Mouse (Mus musculus): Measurements from ENCODE around the gene Tle3. TPM values are rescaled to one million over a fixed set of nuclear protein-coding genes. Genes with fewer than 3 reads are reported as not detected.

Tle3 gene
- polyA plus RNA-seq, 1 experiment from 2014 or later = 18.6 TPM

DNA sequence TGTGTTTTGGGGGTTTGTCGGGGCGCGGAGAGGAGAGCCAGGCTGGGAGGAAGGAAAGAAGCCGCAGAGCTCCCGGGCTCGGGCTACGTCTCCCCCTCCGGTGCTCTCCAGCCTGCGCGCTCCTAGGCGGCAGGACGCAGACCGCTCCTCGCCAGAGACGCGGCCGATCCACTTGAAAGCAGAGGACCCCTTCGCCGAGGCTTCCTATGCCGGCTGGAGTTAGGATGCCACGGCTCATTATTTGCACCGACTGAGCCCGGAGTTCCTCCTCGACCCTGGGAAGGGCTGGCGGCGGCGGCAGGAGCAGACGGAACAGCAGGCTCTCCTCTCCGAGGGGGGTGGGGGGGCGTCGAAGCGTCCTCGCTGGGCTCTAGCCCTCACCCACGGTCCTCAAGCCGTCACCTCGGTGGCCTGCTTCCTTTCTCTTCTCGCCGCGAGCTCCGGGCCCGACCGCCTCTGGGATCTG is 377 bp downstream of the Tle3 start:
- H3K27me3 ChIP-seq (replicated peaks) = no peaks in the 10 kb centered on the region
- WGBS = 0% methylated on average over 41 of the region's 42 CpGs
- ATAC-seq = peak; percentile 23
- H3K9ac ChIP-seq = peak overlapping the region; percentile 93
- no peaks in the 10 kb centered on the region for H3K36me3 ChIP-seq
- no peaks in the 10 kb centered on the region for H3K9me3 ChIP-seq
- peak overlapping the region; percentile 93 for H3K4me2 ChIP-seq (replicated peaks)
- H3K27ac ChIP-seq = peak overlapping the region; percentile 94
- peaks cover 64% of the 10 kb centered on the region for H3K4me1 ChIP-seq (replicated peaks)
- H3K4me3 ChIP-seq (replicated peaks) = peak overlapping the region; percentile 88

DNA sequence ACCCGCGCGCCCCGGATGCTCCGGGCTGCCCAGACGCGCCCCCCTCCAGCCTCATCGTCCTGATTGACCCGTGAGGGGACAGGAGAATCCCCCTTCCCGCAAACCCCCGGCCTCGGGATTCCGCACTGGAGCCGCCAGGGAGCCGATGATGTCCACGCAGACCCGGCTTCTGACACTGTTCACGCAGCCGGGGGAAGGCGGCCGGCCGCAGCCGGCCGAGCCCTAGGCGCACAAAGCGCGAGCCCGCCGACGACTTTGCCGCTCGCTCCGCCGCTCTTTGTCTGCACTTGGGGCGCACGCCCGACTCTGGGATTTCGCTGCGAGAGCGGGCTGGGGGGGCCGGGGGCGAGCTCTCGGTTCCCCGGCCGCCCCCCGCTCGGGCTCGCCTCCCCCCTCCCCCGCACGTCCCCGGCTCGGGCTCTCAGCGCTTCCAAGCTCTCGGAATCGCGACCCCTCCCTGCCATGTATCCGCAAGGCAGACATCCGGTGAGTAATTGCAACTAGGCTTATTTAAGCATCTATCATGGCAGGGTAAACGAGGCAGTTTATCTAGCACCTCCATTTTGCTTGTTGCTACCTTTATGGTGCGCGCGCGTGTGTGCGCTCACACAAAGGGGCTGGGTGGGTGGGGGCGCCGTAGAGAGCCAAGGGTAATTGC is 939 bp downstream of the Tle3 start:
- H3K4me1 ChIP-seq (replicated peaks) = peaks cover 64% of the 10 kb centered on the region
- peak overlapping the region; percentile 88 for H3K4me3 ChIP-seq (replicated peaks)
- peak overlapping the region; percentile 94 for H3K27ac ChIP-seq
- WGBS = under 1% methylated on average over 63 of the region's 66 CpGs
- ATAC-seq = no peak
- peak overlapping the region; percentile 93 for H3K9ac ChIP-seq
- H3K4me2 ChIP-seq (replicated peaks) = peak overlapping the region; percentile 93
- no peaks in the 10 kb centered on the region for H3K9me3 ChIP-seq
- H3K27me3 ChIP-seq (replicated peaks) = no peaks in the 10 kb centered on the region
- H3K36me3 ChIP-seq = no peaks in the 10 kb centered on the region

DNA sequence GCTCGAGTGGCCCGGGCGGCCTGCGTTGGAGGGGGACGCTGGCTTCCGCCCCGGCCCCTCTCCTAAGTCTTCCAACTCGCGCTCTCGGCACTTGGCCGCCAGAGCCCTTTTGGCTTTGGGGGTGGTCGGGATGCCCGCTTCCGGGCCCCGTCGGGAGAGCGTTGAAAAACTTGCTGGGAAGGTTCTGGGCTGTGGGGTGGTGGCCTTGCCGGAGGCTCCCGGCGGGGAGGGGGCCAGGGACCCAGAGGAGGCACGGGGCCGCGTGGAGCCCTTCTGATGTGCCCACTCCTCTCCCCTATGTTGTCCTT is 1.4 kb downstream of the Tle3 start:
- Histone ChIP-seq H3K9me3 (no peaks in the 10 kb centered on the region), H3K9ac (peak overlapping the region; percentile 93), H3K27me3 (replicated peaks) (no peaks in the 10 kb centered on the region), H3K4me3 (replicated peaks) (peak overlapping the region; percentile 88), H3K4me1 (replicated peaks) (peaks cover 65% of the 10 kb centered on the region), H3K27ac (peak overlapping the region; percentile 94), H3K4me2 (replicated peaks) (peak overlapping the region; percentile 93), H3K36me3 (no peaks in the 10 kb centered on the region)
- no peak for ATAC-seq
- WGBS = 0% methylated on average over 23 of the region's 23 CpGs

DNA sequence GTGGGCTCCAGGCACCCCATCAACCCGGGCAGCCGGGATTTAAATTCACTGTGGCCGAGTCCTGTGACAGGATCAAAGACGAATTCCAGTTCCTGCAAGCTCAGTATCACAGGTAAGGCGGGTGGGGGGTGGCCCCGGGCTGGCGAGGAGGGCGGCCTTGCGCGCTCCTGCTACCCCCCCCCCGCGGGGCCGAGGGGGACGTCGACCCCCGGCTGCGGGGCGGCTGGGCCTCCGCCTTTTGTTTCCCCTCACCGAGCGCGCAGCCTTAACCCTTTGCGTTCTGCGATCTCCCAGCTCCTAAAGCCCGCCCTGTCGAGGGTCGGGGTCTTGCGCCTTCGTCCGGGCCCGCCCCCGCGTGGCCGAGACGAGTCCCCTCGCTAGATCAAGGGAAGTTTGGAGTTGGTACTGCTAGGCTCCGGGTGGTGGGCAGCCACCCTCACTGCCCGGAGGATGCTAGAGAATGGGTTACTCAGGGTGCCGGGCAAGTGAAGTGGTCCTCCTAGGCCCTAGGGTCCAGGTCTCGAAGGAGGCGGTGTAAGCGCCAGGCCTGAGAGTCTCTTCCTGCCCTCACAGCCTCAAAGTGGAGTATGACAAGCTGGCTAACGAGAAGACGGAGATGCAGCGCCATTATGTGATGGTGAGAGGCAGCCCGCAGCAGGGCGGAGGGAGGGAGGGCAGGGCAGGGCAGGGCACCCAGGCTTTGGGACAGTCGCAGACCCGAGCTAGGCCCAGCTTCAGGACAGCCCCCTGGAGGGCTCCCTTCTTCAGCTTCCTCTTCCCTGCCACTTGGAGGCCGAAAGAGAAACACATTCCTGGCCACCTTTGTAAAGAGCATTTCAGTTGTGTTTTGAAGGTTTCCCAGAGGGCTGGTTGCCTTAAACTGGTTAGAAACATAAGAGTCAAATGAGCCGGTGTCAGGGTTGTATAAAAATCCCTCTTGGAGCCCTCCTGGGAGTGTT is 2.1 kb downstream of the Tle3 start:
- Histone ChIP-seq H3K9ac (peak overlapping the region; percentile 93), H3K4me1 (replicated peaks) (peaks cover 67% of the 10 kb centered on the region), H3K36me3 (peaks cover 3% of the 10 kb centered on the region; the same call in 1 of the 2 replicates), H3K4me2 (replicated peaks) (peak overlapping the region; percentile 93), H3K27ac (peak overlapping the region; percentile 94), H3K4me3 (replicated peaks) (peak overlapping the region; percentile 88), H3K27me3 (replicated peaks) (no peaks in the 10 kb centered on the region), H3K9me3 (no peaks in the 10 kb centered on the region)
- 1% methylated on average over 51 of the region's 51 CpGs for WGBS
- ATAC-seq = no peak

DNA sequence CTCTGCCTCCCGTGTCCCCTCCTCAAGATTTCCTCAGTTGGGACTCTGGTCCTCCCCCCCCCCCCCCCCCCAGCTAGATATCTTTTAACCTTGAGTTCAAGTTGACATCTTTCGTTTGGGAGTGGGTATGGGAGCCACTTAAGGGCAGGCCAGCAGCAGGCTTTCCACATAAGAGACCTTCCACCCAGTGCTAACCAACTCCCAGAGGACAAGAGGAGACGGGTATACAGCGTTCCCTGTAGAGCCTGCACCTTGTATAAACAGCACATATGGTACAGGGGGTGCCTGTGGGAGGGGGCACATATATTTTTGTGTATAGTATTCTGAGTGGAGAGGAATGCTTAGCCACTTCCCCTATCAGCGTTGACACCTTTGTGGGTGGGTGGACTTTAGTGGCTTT is 2.8 kb downstream of the Tle3 start:
- 25% methylated on average over 5 of the region's 5 CpGs for WGBS
- no peaks in the 10 kb centered on the region for H3K9me3 ChIP-seq
- peak overlapping the region; percentile 93; the same call in 1 of the 2 replicates for H3K9ac ChIP-seq
- peaks cover 67% of the 10 kb centered on the region for H3K4me1 ChIP-seq (replicated peaks)
- no peaks in the 10 kb centered on the region for H3K27me3 ChIP-seq (replicated peaks)
- H3K27ac ChIP-seq = no peak overlapping the region
- peak overlapping the region; percentile 93 for H3K4me2 ChIP-seq (replicated peaks)
- peak overlapping the region; percentile 88 for H3K4me3 ChIP-seq (replicated peaks)
- peaks cover 3% of the 10 kb centered on the region; the same call in 1 of the 2 replicates for H3K36me3 ChIP-seq
- no peak for ATAC-seq

DNA sequence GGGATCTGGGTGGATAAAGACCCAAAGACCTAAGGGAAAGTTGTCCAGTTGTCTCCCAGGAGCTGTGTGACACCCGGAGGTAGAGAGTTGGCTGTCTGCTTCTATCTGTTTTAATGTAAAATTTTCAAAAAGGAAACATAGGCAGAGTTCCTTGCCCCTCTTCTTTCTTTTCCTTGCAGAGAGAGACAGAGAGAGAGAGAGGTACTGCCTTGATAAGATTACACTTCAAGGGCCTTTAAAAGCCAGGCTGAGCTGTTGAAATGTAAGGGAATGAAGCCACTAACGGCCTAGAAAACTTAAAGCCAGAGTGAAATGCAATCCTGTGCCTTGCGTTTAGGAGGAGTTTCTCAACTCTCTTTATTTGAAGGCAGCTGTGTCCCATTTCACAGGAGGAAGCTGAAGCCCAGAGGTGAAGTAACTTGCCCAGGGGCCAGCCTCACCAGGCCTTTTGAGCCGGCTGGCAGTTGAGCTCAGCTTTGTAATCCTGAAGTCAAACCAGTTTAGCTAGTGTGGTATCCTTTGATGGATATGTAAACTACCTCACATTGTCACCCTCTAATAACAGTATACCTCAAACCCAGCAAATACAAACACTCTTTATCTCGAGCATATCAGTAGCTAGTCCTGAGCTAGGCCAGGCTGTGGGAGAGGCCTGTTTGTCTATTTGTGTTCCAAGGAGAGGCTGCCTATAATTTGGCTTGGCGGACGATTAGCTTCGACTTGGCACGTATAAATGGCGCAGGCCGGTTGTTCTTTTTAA is 3.8 kb downstream of the Tle3 start:
- Histone ChIP-seq H3K4me1 (replicated peaks) (peaks cover 74% of the 10 kb centered on the region), H3K4me2 (replicated peaks) (peak overlapping the region; percentile 38), H3K27me3 (replicated peaks) (no peaks in the 10 kb centered on the region), H3K36me3 (peaks cover 3% of the 10 kb centered on the region; the same call in 1 of the 2 replicates), H3K27ac (no peak overlapping the region), H3K4me3 (replicated peaks) (no peak overlapping the region), H3K9me3 (no peaks in the 10 kb centered on the region), H3K9ac (no peak overlapping the region)
- 45% methylated on average over 11 of the region's 11 CpGs for WGBS
- ATAC-seq = no peak

DNA sequence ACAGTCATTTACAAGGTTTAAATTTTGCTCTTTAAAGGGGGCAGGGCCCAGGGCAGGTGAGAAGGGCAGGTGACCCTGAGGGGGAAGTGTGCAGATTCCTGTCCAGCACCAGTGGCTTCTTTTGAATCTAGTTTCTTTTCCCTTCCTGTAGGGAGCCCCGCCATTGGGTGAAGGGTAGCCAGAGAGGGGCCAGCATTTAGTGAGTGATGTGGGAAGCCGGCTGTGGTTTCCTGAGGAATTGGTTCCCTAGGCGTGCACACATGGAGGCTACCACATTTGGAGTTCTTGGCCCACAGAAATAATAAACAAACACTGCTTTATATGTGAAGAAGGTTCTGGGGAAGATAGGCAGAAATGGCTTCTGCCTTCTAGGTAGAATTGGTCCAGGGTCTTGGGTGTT is 4.5 kb downstream of the Tle3 start:
- H3K4me3 ChIP-seq (replicated peaks) = no peak overlapping the region
- no peak for ATAC-seq
- no peaks in the 10 kb centered on the region for H3K27me3 ChIP-seq (replicated peaks)
- no peak overlapping the region for H3K27ac ChIP-seq
- H3K4me1 ChIP-seq (replicated peaks) = peaks cover 68% of the 10 kb centered on the region
- H3K4me2 ChIP-seq (replicated peaks) = peak overlapping the region; percentile 38; the same call in 1 of the 2 replicates
- H3K9ac ChIP-seq = 0 out of 2 replicates have a peak overlapping the region, but pooled peaks have one; percentile 20
- H3K9me3 ChIP-seq = no peaks in the 10 kb centered on the region
- WGBS = 49% methylated on average over 3 of the region's 3 CpGs
- H3K36me3 ChIP-seq = peaks cover 3% of the 10 kb centered on the region; the same call in 1 of the 2 replicates

DNA sequence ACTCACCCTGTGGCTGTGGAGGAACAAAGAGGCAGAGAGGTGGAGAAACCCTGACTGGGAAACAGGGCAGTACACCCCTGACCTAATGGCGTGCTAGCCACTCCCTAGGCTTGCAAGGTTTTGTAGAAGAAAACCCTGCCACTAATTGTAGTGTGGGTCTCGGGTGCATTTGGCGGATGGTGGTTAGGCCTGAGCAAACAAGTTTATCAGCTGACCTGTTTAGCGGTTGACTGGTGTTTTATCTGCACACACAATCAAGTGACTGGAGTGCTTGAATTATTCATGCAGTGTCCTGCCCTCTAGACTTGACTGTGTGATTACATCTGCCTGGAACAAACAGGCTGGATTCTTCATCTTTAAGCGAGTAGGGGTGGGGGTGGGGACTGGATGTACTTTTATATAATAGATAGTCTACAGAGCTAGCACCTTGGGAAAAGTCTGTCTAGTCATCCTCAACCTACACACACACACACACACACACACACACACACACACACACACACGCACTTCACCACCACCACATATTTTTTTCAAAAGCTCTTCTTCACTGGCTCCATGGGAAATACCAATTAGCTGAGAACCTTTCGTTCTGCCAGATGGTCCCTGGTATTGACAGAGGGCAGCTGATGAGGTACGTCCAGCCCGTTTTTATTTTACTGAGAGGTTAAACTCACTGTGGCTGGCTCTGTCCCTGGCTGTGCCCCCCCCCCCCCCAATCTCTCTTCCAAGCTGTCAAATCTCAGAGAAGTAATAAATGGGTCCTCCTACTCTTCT is 5.7 kb downstream of the Tle3 start:
- no peak for ATAC-seq
- WGBS = 41% methylated on average over 9 of the region's 9 CpGs
- Histone ChIP-seq H3K9ac (0 out of 2 replicates have a peak overlapping the region, but pooled peaks have one; percentile 17), H3K4me3 (replicated peaks) (no peak overlapping the region), H3K27me3 (replicated peaks) (no peaks in the 10 kb centered on the region), H3K4me1 (replicated peaks) (peaks cover 71% of the 10 kb centered on the region), H3K36me3 (peaks cover 3% of the 10 kb centered on the region; the same call in 1 of the 2 replicates), H3K9me3 (no peaks in the 10 kb centered on the region), H3K4me2 (replicated peaks) (peak overlapping the region; percentile 38), H3K27ac (no peak overlapping the region; the same call in 1 of the 2 replicates)

DNA sequence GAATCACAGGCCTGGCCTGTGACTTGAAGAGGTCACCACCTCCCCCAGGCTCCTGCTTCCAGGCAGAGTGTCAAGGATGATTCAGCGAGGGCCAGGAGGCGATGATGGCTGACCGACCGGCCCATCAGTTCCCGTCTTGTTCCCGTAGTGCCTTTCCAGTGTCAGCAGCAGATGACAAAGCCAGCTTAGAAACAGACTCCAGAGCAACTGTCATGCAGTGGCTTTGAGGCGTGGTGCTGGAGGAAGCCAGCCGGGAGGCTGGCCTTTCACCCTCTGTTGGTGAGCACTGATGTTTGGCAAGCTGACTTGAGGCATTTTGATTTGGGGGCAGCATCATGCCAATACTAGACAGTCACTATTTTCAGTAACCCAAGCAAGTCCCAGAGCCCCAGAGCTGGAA is 6.3 kb downstream of the Tle3 start:
- ATAC-seq = no peak
- H3K27ac ChIP-seq = no peak overlapping the region
- peaks cover 3% of the 10 kb centered on the region; the same call in 1 of the 2 replicates for H3K36me3 ChIP-seq

DNA sequence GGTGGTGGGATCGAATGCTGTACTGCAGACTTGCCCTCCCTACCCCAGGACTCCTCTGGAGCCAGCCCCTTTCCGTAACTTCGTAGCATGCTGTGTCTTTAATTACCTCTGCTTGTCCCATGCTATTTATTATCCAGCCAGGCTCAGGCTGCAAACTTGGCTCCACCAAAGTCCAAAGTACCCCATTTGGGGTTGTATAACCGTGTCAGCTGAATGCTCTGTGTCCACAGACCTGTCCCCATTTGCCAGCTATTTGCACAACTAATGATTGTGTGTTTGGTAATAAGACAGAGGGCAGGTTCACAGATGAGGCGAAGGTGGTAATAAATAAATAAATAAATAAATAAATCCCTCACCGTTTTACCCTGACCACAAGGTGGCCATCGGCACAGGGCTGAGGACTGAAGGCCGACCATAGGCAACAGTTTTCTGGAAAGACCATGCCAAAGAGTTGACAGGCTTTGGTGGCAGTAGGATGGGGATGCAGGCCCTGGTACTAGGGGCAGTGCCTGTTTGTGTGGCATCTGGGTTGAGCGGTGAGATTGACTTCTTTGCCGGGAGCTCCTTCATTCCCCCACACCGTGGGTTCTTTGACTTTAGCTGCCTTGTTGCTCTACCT is 7.0 kb downstream of the Tle3 start:
- Histone ChIP-seq H3K27ac (no peak overlapping the region), H3K4me2 (replicated peaks) (peak overlapping the region; percentile 17; the same call in 1 of the 2 replicates)

More for the DNA sequence above, 6.3 kb downstream of the Tle3 start:
- Histone ChIP-seq H3K9ac (no peak overlapping the region), H3K27me3 (replicated peaks) (no peaks in the 10 kb centered on the region), H3K9me3 (no peaks in the 10 kb centered on the region), H3K4me2 (replicated peaks) (peak overlapping the region; percentile 17; the same call in 1 of the 2 replicates), H3K4me3 (replicated peaks) (no peak overlapping the region), H3K4me1 (replicated peaks) (peaks cover 75% of the 10 kb centered on the region)
- WGBS = 49% methylated on average over 8 of the region's 8 CpGs

More for the DNA sequence above, 7.0 kb downstream of the Tle3 start:
- peaks cover 3% of the 10 kb centered on the region; the same call in 1 of the 2 replicates for H3K36me3 ChIP-seq
- no peaks in the 10 kb centered on the region for H3K27me3 ChIP-seq (replicated peaks)
- ATAC-seq = peak; percentile 49
- no peaks in the 10 kb centered on the region for H3K9me3 ChIP-seq
- no peak overlapping the region for H3K4me3 ChIP-seq (replicated peaks)
- peaks cover 77% of the 10 kb centered on the region for H3K4me1 ChIP-seq (replicated peaks)
- H3K9ac ChIP-seq = no peak overlapping the region
- WGBS = 66% methylated on average over 11 of the region's 11 CpGs

All from intestine, embryonic 15.5 days (tissue).